Mouse (Mus musculus): Measurements from ENCODE around the gene Flrt1.

- peak in 1 of 2 experiments; percentile 62; a peak in 2 of 4 replicates for TF ChIP-seq CTCF (conservative IDR thresholded peaks at IDR 0.05 in 1 of 2, IDR thresholded peaks at IDR 0.05 in 1 of 2; ENCODE audit: low read depth in 2 of 2, low read length in 2 of 2)
- TF ChIP-seq GABPA (IDR thresholded peaks at IDR 0.05; ENCODE audit: insufficient replicate concordance, low read depth, low read length): no peak
- TF ChIP-seq ZNF384 (IDR thresholded peaks at IDR 0.05; ENCODE audit: low read depth, low read length): no peak
- TF ChIP-seq NELFE (IDR thresholded peaks at IDR 0.05; ENCODE audit: low read depth, low read length): no peak
- no peak for TF ChIP-seq KAT2A (IDR thresholded peaks at IDR 0.05; ENCODE audit: insufficient replicate concordance, low read length)
- no peak for TF ChIP-seq MEF2A (IDR thresholded peaks at IDR 0.05; ENCODE audit: borderline replicate concordance, low read depth, low read length)
- TF ChIP-seq POLR2A (IDR thresholded peaks at IDR 0.05; ENCODE audit: low read depth, low read length): no peak
- TF ChIP-seq EP300 (IDR thresholded peaks at IDR 0.05; ENCODE audit: low read length): no peak
These were observed 2.8 kb upstream of the Flrt1 start for GRCm38 (mm10) chr19:7108114-7108905.

Data from CH12.LX (cell line).